Comparison of ENCODE assay signal across 8 mouse cellular contexts in the genomic region with DNA sequence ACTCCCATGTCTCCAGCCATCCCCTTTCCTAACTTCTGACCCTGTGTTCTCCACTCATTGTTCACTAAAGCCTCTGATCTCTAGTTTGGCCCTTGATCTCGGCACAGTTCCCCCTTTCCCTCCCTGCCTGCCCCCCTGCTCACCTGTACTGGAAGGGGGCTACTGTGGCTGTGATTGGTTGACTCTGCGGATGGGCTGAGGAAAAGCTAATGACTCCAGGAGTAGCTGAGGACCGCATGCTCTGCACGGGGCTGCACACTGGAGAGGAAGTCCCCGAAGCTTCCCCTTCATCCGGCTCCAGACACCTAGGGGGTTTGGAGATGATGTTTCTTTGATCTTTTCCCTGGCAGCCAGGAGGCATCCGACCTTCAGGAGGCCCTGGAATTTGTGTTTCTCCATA. TPM values are rescaled to one million over a fixed set of nuclear protein-coding genes. Genes with fewer than 3 reads are reported as not detected.
DNase-seq lines count a peak whose midpoint lies in the region; ATAC-seq and TF ChIP-seq lines count a peak whose summit lies in the region.

Gene Nav1 (minus strand): TSS at position 277 of the 400 bp plus-strand sequence.

- H3K4me3 ChIP-seq in ES-E14 (ENCODE audit: insufficient read depth in 1 of 2, low read depth in 1 of 2, low read length in 2 of 2, poor library complexity in 1 of 2, severe bottlenecking in 1 of 2) = no peak within 1 kb of the TSS
- H3K4me3 ChIP-seq in forebrain, postnatal 0 days (ENCODE audit: low read depth, low read length) = no peak within 1 kb of the TSS

- no peaks in the 10 kb centered on the region for H3K9me3 ChIP-seq in ES-E14 (ENCODE audit: control insufficient read depth, insufficient read depth, low read depth, low read length)
- no peaks in the 10 kb centered on the region for H3K9me3 ChIP-seq in forebrain, postnatal 0 days (ENCODE audit: low read length)

- peaks cover 6% of the 10 kb centered on the region; the same call in 1 of the 2 replicates for H3K36me3 ChIP-seq in ES-E14 (ENCODE audit: control insufficient read depth, insufficient read depth, low read length, poor library complexity, severe bottlenecking)
- H3K36me3 ChIP-seq in forebrain, postnatal 0 days (ENCODE audit: insufficient read depth) = no peaks in the 10 kb centered on the region

- no peak within 1 kb of the TSS for H3K4me2 ChIP-seq in forebrain, postnatal 0 days (ENCODE audit: low read depth)

- in situ Hi-C loops in ES-E14 (cut with MboI; ENCODE audit: low sequenced_read_pairs in 2 of 2, unreplicated experiment in 2 of 2) = no loop called here

- H3K27ac ChIP-seq in ES-E14 (ENCODE audit: insufficient read depth, low read depth, low read length, poor library complexity, severe bottlenecking) = no peak within 1 kb of the TSS
- no peak within 1 kb of the TSS for H3K27ac ChIP-seq in forebrain, postnatal 0 days (ENCODE audit: low read depth, low read length)

- peaks cover 0 to 2% of the 10 kb centered on the region in 2 experiments; a peak in 1 of 4 replicates for H3K4me1 ChIP-seq in ES-E14 (ENCODE audit: control insufficient read depth in 2 of 2, insufficient read depth in 2 of 2, low read length in 2 of 2, poor library complexity in 1 of 2)
- peaks cover 25% of the 10 kb centered on the region for H3K4me1 ChIP-seq in forebrain, postnatal 0 days (ENCODE audit: insufficient read depth)

- WGBS in forebrain, postnatal 0 days = 53% methylated on average over 7 of the region's 7 CpGs

- no peak within 1 kb of the TSS for H3K9ac ChIP-seq in ES-E14 (ENCODE audit: insufficient read depth, low read depth, low read length, poor library complexity, severe bottlenecking)
- no peak within 1 kb of the TSS for H3K9ac ChIP-seq in forebrain, postnatal 0 days

- peak; percentile 53 to 54 for DNase-seq in cerebellum, postnatal 10 days
- DNase-seq in ES-E14 (ENCODE audit: low read depth, low spot score) (no peak), MN1 (ENCODE audit: low spot score) (no peak)
- DNase-seq in forebrain, postnatal 0 days = no peak
- DNase-seq in left cerebral cortex, adult 8-10 months (ENCODE audit: low spot score in 2 of 2) = no peak
- DNase-seq in right cerebral cortex, postnatal 10 days (ENCODE audit: low spot score in 2 of 2) = no peak
- DNase-seq in kidney, postnatal 25 days = no peak

- H3K27me3 ChIP-seq in forebrain, postnatal 0 days (ENCODE audit: insufficient read depth, low read length) = no peaks in the 10 kb centered on the region

- no peak for ATAC-seq in cerebellum, adult (ENCODE audit: insufficient number of reproducible peaks, low FRiP score, low TSS enrichment)
- no peak for ATAC-seq in forebrain, postnatal 0 days

- no peak for TF ChIP-seq CTCF in forebrain, postnatal 0 days (IDR thresholded peaks at IDR 0.05; ENCODE audit: low read depth)

TF ChIP-seq in ES-E14, 5 proteins besides CTCF, POLR2A, EP300 and RAD21:
- TF ChIP-seq ZNF384 (IDR thresholded peaks at IDR 0.05; ENCODE audit: low read depth, low read length) (no peak), MAFK (IDR thresholded peaks at IDR 0.05; ENCODE audit: insufficient read depth, low read depth, low read length) (no peak), HCFC1 (IDR thresholded peaks at IDR 0.05; ENCODE audit: borderline replicate concordance, insufficient read depth, low read length) (no peak), ZC3H11A (IDR thresholded peaks at IDR 0.05; ENCODE audit: borderline replicate concordance, low read depth, low read length) (no peak), CHD2 (IDR thresholded peaks at IDR 0.05; ENCODE audit: low read depth, low read length) (no peak)

RNA-seq across cellular contexts. Expression of gene Nav1, which starts in this region (rescaled TPM):
- 10.4 and 11.4 TPM in 2 replicates for total RNA-seq in ES-E14 (2012; rRNA removed)
- total RNA-seq in forebrain, postnatal 0 days (2014; rRNA removed) = 67.9 and 85.8 TPM in 2 replicates
- polyA plus RNA-seq in forebrain, postnatal 0 days (2015; fragmentation: Nextera tagmentation; extraction: Ambion mirVana) = 19.7 and 35.5 TPM in 2 replicates
- total RNA-seq in left cerebral cortex, adult 8-10 months (2022) = 10 to 100 TPM; 44.9 to 49.3 (median 46.5) TPM

Comparison
In these comparisons a context has a peak if more than half of its experiments do, and no peak if none do; other contexts are left out.
1. DNase-seq: peak in cerebellum, postnatal 10 days (2 of 2); none in ES-E14 (single experiment), forebrain, postnatal 0 days (single experiment), left cerebral cortex, adult 8-10 months (0 of 2), MN1 (single experiment), right cerebral cortex, postnatal 10 days (0 of 2) and kidney, postnatal 25 days (0 of 2).